Mouse (Mus musculus) bone marrow macrophage, adult 2 months (primary cell): ENCODE measurements around the gene Abcc2. TPM values are rescaled to one million over a fixed set of nuclear protein-coding genes. Genes with fewer than 3 reads are reported as not detected.

Experiments used
- H3K27ac ChIP-seq: 2 replicates; pipeline ENCODE4 v1.5.1; 2012; ENCODE audit warnings: low read depth, low read length; ENCODE audit not compliant: insufficient read depth
- H3K4me1 ChIP-seq: 2 replicates; pipeline ENCODE4 v1.6.1; 2012; ENCODE audit warnings: low read length; ENCODE audit not compliant: control insufficient read depth, insufficient read depth
- H3K4me3 ChIP-seq: 2 replicates; pipeline ENCODE4 v1.5.1; 2012; ENCODE audit warnings: mild to moderate bottlenecking, low read length, moderate library complexity; ENCODE audit not compliant: insufficient read depth
- CTCF ChIP-seq: IDR thresholded peaks from 2 replicates; pipeline ENCODE4 v1.5.1; 2012; ENCODE audit warnings: low read depth, mild to moderate bottlenecking, low read length, moderate library complexity
- POLR2A ChIP-seq: IDR thresholded peaks from 2 replicates; pipeline ENCODE4 v1.6.1; 2012; ENCODE audit warnings: mild to moderate bottlenecking, low read depth, low read length, borderline replicate concordance
- polyA plus RNA-seq: library from polyadenylated mRNA; stranded (reverse); fragments of >200 nt; gene quantifications from 2 replicates; pipeline ENCODE4 v1.2.4, GENCODE M21; 2012; ENCODE audit not compliant: missing spikeins, insufficient read depth, insufficient read length

The Abcc2 gene
- polyA plus RNA-seq, 1 experiment, result 0.78 TPM

- Histone ChIP-seq H3K4me1 (peaks cover 8% of the 10 kb centered on the region), H3K27ac (no peak overlapping the region), H3K4me3 (no peak overlapping the region)
- TF ChIP-seq CTCF (no peak), POLR2A (no peak)
These were observed 4.7 kb upstream of the Abcc2 start for GRCm38 (mm10) chr19:43777308-43777707.

GRCm38 (mm10) chr19:43780391-43780790, 1.6 kb upstream of the Abcc2 start:
- Histone ChIP-seq H3K4me1 (peaks cover 9% of the 10 kb centered on the region), H3K27ac (no peak overlapping the region), H3K4me3 (no peak overlapping the region)
- TF ChIP-seq CTCF (no peak), POLR2A (no peak)

GRCm38 (mm10) chr19:43784761-43785160, 2.8 kb downstream of the Abcc2 start:
- peaks cover 22% of the 10 kb centered on the region for H3K4me1 ChIP-seq
- no peak for TF ChIP-seq CTCF
- no peak for TF ChIP-seq POLR2A
- H3K27ac ChIP-seq, result no peak overlapping the region
- H3K4me3 ChIP-seq, result no peak overlapping the region

GRCm38 (mm10) chr19:43786249-43787026, 4.4 kb downstream of the Abcc2 start:
- TF ChIP-seq CTCF, result no peak
- TF ChIP-seq POLR2A, result no peak
- Histone ChIP-seq H3K4me3 (peak overlapping the region; percentile 6; the same call in 1 of the 2 replicates), H3K27ac (peak overlapping the region; percentile 57), H3K4me1 (peaks cover 20% of the 10 kb centered on the region)

GRCm38 (mm10) chr19:43789817-43790216, 7.8 kb downstream of the Abcc2 start:
- TF ChIP-seq CTCF (no peak), POLR2A (no peak)
- H3K4me1 ChIP-seq, result peaks cover 15% of the 10 kb centered on the region
- H3K4me3 ChIP-seq, result no peak overlapping the region
- no peak overlapping the region for H3K27ac ChIP-seq

GRCm38 (mm10) chr19:43792537-43792936, 10.5 kb downstream of the Abcc2 start:
- Histone ChIP-seq H3K4me3 (no peak overlapping the region), H3K27ac (no peak overlapping the region), H3K4me1 (peaks cover 6% of the 10 kb centered on the region)
- TF ChIP-seq POLR2A (no peak), CTCF (no peak)

- H3K4me3 ChIP-seq, result no peak overlapping the region
- H3K4me1 ChIP-seq, result peaks cover 6% of the 10 kb centered on the region
- TF ChIP-seq POLR2A (no peak), CTCF (no peak)
- H3K27ac ChIP-seq, result no peak overlapping the region
These were observed 12.0 kb downstream of the Abcc2 start for GRCm38 (mm10) chr19:43793951-43794350.

- Histone ChIP-seq H3K4me1 (peaks cover 6% of the 10 kb centered on the region), H3K27ac (no peak overlapping the region), H3K4me3 (no peak overlapping the region)
- TF ChIP-seq CTCF, result no peak
- no peak for TF ChIP-seq POLR2A
These were observed 13.5 kb downstream of the Abcc2 start for GRCm38 (mm10) chr19:43795511-43795910.

- Histone ChIP-seq H3K27ac (no peak overlapping the region), H3K4me1 (peaks cover 18% of the 10 kb centered on the region), H3K4me3 (no peak overlapping the region)
- no peak for TF ChIP-seq CTCF
- TF ChIP-seq POLR2A, result no peak
These were observed 15.2 kb downstream of the Abcc2 start for GRCm38 (mm10) chr19:43797216-43797615.

GRCm38 (mm10) chr19:43801427-43802051, 19.5 kb downstream of the Abcc2 start:
- H3K4me1 ChIP-seq, result peaks cover 21% of the 10 kb centered on the region
- no peak for TF ChIP-seq CTCF
- peak overlapping the region; percentile 82 for H3K27ac ChIP-seq
- no peak overlapping the region for H3K4me3 ChIP-seq
